Mouse (Mus musculus): ENCODE measurements at regions not wholly inside any gene's neighbourhood (a gene's known extent, or its start where the extent isn't known, plus 50 kb on each side); places are given as distances from the start of the nearest gene placed in this dataset.

DNA sequence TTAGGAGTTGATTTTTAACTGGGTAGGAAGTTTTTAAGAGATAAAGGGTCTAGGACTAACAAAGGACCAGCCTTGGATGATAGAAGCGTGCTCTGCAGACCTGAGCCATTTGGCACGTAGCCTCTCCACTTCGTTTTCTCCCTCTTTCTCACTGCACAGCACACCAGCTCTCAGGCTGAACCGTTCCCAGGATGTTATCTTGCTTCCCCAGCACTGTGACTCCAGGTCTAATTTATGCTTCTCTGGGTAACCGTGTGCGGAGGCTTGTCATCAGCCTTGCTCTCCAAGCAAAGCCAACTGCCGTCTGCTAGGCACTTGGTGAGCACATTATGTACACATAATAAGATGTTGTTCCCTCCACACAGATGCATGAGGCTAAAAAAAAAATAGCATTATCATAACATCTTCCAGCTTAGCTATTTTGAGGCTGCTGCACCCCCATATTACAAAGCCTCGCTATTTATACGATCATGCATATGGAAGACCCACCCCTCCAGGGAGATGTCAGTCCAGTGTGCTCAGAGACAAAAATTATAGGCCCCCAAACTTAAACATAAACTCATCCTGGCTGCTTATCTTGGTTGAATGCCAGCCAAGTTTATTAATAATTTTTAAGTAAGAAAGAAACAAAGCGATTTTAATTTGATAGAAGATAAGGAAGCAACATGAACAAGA, 210.3 kb upstream of the Actbl2 start:
- TF ChIP-seq MEF2A (IDR thresholded peaks at IDR 0.05; ENCODE audit: extremely low read depth, insufficient replicate concordance, low read depth, low read length, poor library complexity, severe bottlenecking) = no peak
- TF ChIP-seq CHD1 (IDR thresholded peaks at IDR 0.05; ENCODE audit: low read depth, low read length) = no peak
- no peak for TF ChIP-seq POLR2A (IDR thresholded peaks at IDR 0.05; ENCODE audit: control insufficient read depth in 1 of 2, insufficient read depth in 1 of 2, low read depth in 1 of 2, low read length in 2 of 2, poor library complexity in 1 of 2)
- TF ChIP-seq CTCF (IDR thresholded peaks at IDR 0.05 in 2 of 3, conservative IDR thresholded peaks at IDR 0.05 in 1 of 3; ENCODE audit: control insufficient read depth in 1 of 3, insufficient read depth in 1 of 3, low read depth in 2 of 3, low read length in 3 of 3, poor library complexity in 1 of 3, severe bottlenecking in 1 of 3) = no peak
- TF ChIP-seq ETS1 (IDR thresholded peaks at IDR 0.05; ENCODE audit: low read depth, low read length) = no peak
- TF ChIP-seq ZNF384 (IDR thresholded peaks at IDR 0.05; ENCODE audit: low read depth, low read length) = no peak
- no peak for TF ChIP-seq USF1 (IDR thresholded peaks at IDR 0.05; ENCODE audit: low read depth, low read length)
- no peak for TF ChIP-seq EP300 (IDR thresholded peaks at IDR 0.05; ENCODE audit: low read depth in 1 of 2, low read length in 2 of 2)
- TF ChIP-seq JUND (IDR thresholded peaks at IDR 0.05; ENCODE audit: low read depth, low read length) = no peak
- no peak for TF ChIP-seq NRF1 (IDR thresholded peaks at IDR 0.05; ENCODE audit: insufficient read depth, low read depth, low read length, poor library complexity, severe bottlenecking)
- TF ChIP-seq MAX (IDR thresholded peaks at IDR 0.05; ENCODE audit: low read length) = no peak
